Mouse (Mus musculus): ENCODE measurements around the gene Hist2h3b. TPM values are rescaled to one million over a fixed set of nuclear protein-coding genes. Genes with fewer than 3 reads are reported as not detected.
"Not testable (repeated sequence)": the region's sequence is repeated elsewhere in the genome, so short reads cannot be mapped to it uniquely, and the experiment has no call there.

Hist2h3b gene
- polyA plus RNA-seq, 1 experiment from 2014 or later = 61.9 TPM

- H3K4me1 ChIP-seq (replicated peaks; ENCODE audit: control insufficient read depth, insufficient read depth, low read length) = peaks cover 5% of the 10 kb centered on the region; the same call in 1 of the 2 replicates
- no peak overlapping the region for H3K9ac ChIP-seq (ENCODE audit: low read depth, low read length)
- H3K4me2 ChIP-seq (replicated peaks; ENCODE audit: low read depth, low read length) = no peak overlapping the region
- H3K27me3 ChIP-seq (ENCODE audit: control insufficient read depth, insufficient read depth, low read length) = no peaks in the 10 kb centered on the region
- H3K36me3 ChIP-seq (ENCODE audit: control insufficient read depth, insufficient read depth, low read length) = no peaks in the 10 kb centered on the region
- H3K4me3 ChIP-seq (ENCODE audit: low read depth, low read length) = no peak overlapping the region
- no peak for ATAC-seq (ENCODE audit: low FRiP score)
- H3K9me3 ChIP-seq (ENCODE audit: control insufficient read depth, low read length) = no peaks in the 10 kb centered on the region
- WGBS = 91% methylated on average over 8 of the region's 8 CpGs
- no peak overlapping the region for H3K27ac ChIP-seq (ENCODE audit: low read depth, low read length)
- DNase-seq (ENCODE audit: low spot score) = no peak
Observed at GRCm38 (mm10) chr3:96266132-96266710, 2.2 kb upstream of the Hist2h3b start.

GRCm38 (mm10) chr3:96267541-96267940 is 913 bp upstream of the Hist2h3b start:
- DNase-seq (ENCODE audit: low spot score) (no peak), ATAC-seq (ENCODE audit: low FRiP score) (no peak)
- no peak overlapping the region for H3K4me2 ChIP-seq (replicated peaks; ENCODE audit: low read depth, low read length)
- H3K4me3 ChIP-seq (ENCODE audit: low read depth, low read length) = no peak overlapping the region
- H3K9ac ChIP-seq (ENCODE audit: low read depth, low read length) = no peak overlapping the region
- H3K9me3 ChIP-seq (ENCODE audit: control insufficient read depth, low read length) = no peaks in the 10 kb centered on the region
- H3K4me1 ChIP-seq (replicated peaks; ENCODE audit: control insufficient read depth, insufficient read depth, low read length) = 0 out of 2 replicates have a peak, but pooled peaks cover 2% of the 10 kb centered on the region
- no peaks in the 10 kb centered on the region for H3K27me3 ChIP-seq (ENCODE audit: control insufficient read depth, insufficient read depth, low read length)
- WGBS = 83% methylated on average over 4 of the region's 4 CpGs
- H3K27ac ChIP-seq (ENCODE audit: low read depth, low read length) = peak overlapping the region; percentile 85
- no peaks in the 10 kb centered on the region for H3K36me3 ChIP-seq (ENCODE audit: control insufficient read depth, insufficient read depth, low read length)

- 1% methylated on average over 9 of the region's 44 CpGs for WGBS
- Histone ChIP-seq H3K27ac (ENCODE audit: low read depth, low read length) (peak overlapping the region; percentile 92), H3K4me2 (replicated peaks; ENCODE audit: low read depth, low read length) (peak overlapping the region; percentile 82), H3K9ac (ENCODE audit: low read depth, low read length) (peak overlapping the region; percentile 75), H3K4me3 (ENCODE audit: low read depth, low read length) (peak overlapping the region; percentile 56)
- H3K4me1 ChIP-seq (replicated peaks; ENCODE audit: control insufficient read depth, insufficient read depth, low read length); DNase-seq (ENCODE audit: low spot score); H3K36me3 ChIP-seq (ENCODE audit: control insufficient read depth, insufficient read depth, low read length); H3K9me3 ChIP-seq (ENCODE audit: control insufficient read depth, low read length); H3K27me3 ChIP-seq (ENCODE audit: control insufficient read depth, insufficient read depth, low read length): not testable (repeated sequence)
- ATAC-seq (ENCODE audit: low FRiP score) = peak; percentile 65
Observed at GRCm38 (mm10) chr3:96268776-96269378, 423 bp downstream of the Hist2h3b start.

- ATAC-seq (ENCODE audit: low FRiP score) (peak; percentile 95), DNase-seq (ENCODE audit: low spot score) (peak; percentile 93)
- H3K4me3 ChIP-seq (ENCODE audit: low read depth, low read length) = peak within 1 kb of the TSS; percentile 56
- peak within 1 kb of the TSS; percentile 92 for H3K27ac ChIP-seq (ENCODE audit: low read depth, low read length)
- no peaks in the 10 kb centered on the region for H3K36me3 ChIP-seq (ENCODE audit: control insufficient read depth, insufficient read depth, low read length)
- under 1% methylated on average over 45 of the region's 45 CpGs for WGBS
- H3K9ac ChIP-seq (ENCODE audit: low read depth, low read length) = peak within 1 kb of the TSS; percentile 81
- H3K4me2 ChIP-seq (replicated peaks; ENCODE audit: low read depth, low read length) = peak within 1 kb of the TSS; percentile 82
- H3K9me3 ChIP-seq (ENCODE audit: control insufficient read depth, low read length) = no peaks in the 10 kb centered on the region
- 0 out of 2 replicates have a peak, but pooled peaks cover 2% of the 10 kb centered on the region for H3K4me1 ChIP-seq (replicated peaks; ENCODE audit: control insufficient read depth, insufficient read depth, low read length)
- H3K27me3 ChIP-seq (ENCODE audit: control insufficient read depth, insufficient read depth, low read length) = no peaks in the 10 kb centered on the region
Observed at GRCm38 (mm10) chr3:96269511-96270474, 1.3 kb downstream of the Hist2h3b start, which contains the start of gene Hist2h2bb. Gene Hist2h2bb, plus strand, starts transcription at chr3:96269752.

- Histone ChIP-seq H3K9me3 (ENCODE audit: control insufficient read depth, low read length) (no peaks in the 10 kb centered on the region), H3K4me2 (replicated peaks; ENCODE audit: low read depth, low read length) (no peak overlapping the region), H3K4me1 (replicated peaks; ENCODE audit: control insufficient read depth, insufficient read depth, low read length) (no peaks in the 10 kb centered on the region), H3K9ac (ENCODE audit: low read depth, low read length) (no peak overlapping the region), H3K4me3 (ENCODE audit: low read depth, low read length) (no peak overlapping the region), H3K27ac (ENCODE audit: low read depth, low read length) (no peak overlapping the region), H3K27me3 (ENCODE audit: control insufficient read depth, insufficient read depth, low read length) (no peaks in the 10 kb centered on the region), H3K36me3 (ENCODE audit: control insufficient read depth, insufficient read depth, low read length) (no peaks in the 10 kb centered on the region)
- ATAC-seq (ENCODE audit: low FRiP score) = no peak
- DNase-seq (ENCODE audit: low spot score) = no peak
- WGBS = 91% methylated on average over 17 of the region's 17 CpGs
Observed at GRCm38 (mm10) chr3:96273591-96274465, 5.4 kb downstream of the Hist2h3b start.

- no peaks in the 10 kb centered on the region for H3K9me3 ChIP-seq (ENCODE audit: control insufficient read depth, low read length)
- no peaks in the 10 kb centered on the region for H3K4me1 ChIP-seq (replicated peaks; ENCODE audit: control insufficient read depth, insufficient read depth, low read length)
- peak overlapping the region; percentile 59; the same call in 1 of the 2 replicates for H3K9ac ChIP-seq (ENCODE audit: low read depth, low read length)
- H3K4me2 ChIP-seq (replicated peaks; ENCODE audit: low read depth, low read length) = peak overlapping the region; percentile 75
- DNase-seq (ENCODE audit: low spot score) (peak; percentile 71), ATAC-seq (ENCODE audit: low FRiP score) (peak; percentile 59)
- peak overlapping the region; percentile 41 for H3K4me3 ChIP-seq (ENCODE audit: low read depth, low read length)
- H3K36me3 ChIP-seq (ENCODE audit: control insufficient read depth, insufficient read depth, low read length) = no peaks in the 10 kb centered on the region
- peak overlapping the region; percentile 82; the same call in 1 of the 2 replicates for H3K27ac ChIP-seq (ENCODE audit: low read depth, low read length)
- no peaks in the 10 kb centered on the region; the same call in 1 of the 2 replicates for H3K27me3 ChIP-seq (ENCODE audit: control insufficient read depth, insufficient read depth, low read length)
- WGBS = 17% methylated on average over 8 of the region's 8 CpGs
Observed at GRCm38 (mm10) chr3:96277428-96277799, 9.0 kb downstream of the Hist2h3b start.

GRCm38 (mm10) chr3:96277800-96278624 is 9.6 kb downstream of the Hist2h3b start:
- Histone ChIP-seq H3K4me3 (ENCODE audit: low read depth, low read length) (peak overlapping the region; percentile 41), H3K4me2 (replicated peaks; ENCODE audit: low read depth, low read length) (peak overlapping the region; percentile 75), H3K9ac (ENCODE audit: low read depth, low read length) (peak overlapping the region; percentile 59), H3K4me1 (replicated peaks; ENCODE audit: control insufficient read depth, insufficient read depth, low read length) (no peaks in the 10 kb centered on the region), H3K27me3 (ENCODE audit: control insufficient read depth, insufficient read depth, low read length) (no peaks in the 10 kb centered on the region; the same call in 1 of the 2 replicates), H3K27ac (ENCODE audit: low read depth, low read length) (peak overlapping the region; percentile 82), H3K9me3 (ENCODE audit: control insufficient read depth, low read length) (no peaks in the 10 kb centered on the region), H3K36me3 (ENCODE audit: control insufficient read depth, insufficient read depth, low read length) (no peaks in the 10 kb centered on the region)
- under 1% methylated on average over 49 of the region's 49 CpGs for WGBS
- peak; percentile 97 for ATAC-seq (ENCODE audit: low FRiP score)
- DNase-seq (ENCODE audit: low spot score) = peak; percentile 93

Data from hindbrain, embryonic 11.5 days (tissue).